Mouse (Mus musculus): ENCODE measurements around the gene Ang2.
"Not testable (repeated sequence)": the region's sequence is repeated elsewhere in the genome, so short reads cannot be mapped to it uniquely, and the experiment has no call there.

Gene Ang2

GRCm38 (mm10) chr14:51199098-51200023 is at the start of gene Ang2:
Gene Ang2, minus strand, starts transcription at chr14:51199148.
- DNase-seq: no peak

- no peak for DNase-seq
Measured at GRCm38 (mm10) chr14:51247736-51248135, 48.8 kb upstream of the Ang2 start.

GRCm38 (mm10) chr14:51240899-51241298 is 42.0 kb upstream of the Ang2 start:
- DNase-seq: peak; percentile 53

- DNase-seq: not testable (repeated sequence)
Measured at GRCm38 (mm10) chr14:51237488-51237887, 38.5 kb upstream of the Ang2 start.

- DNase-seq: not testable (repeated sequence)
Measured at GRCm38 (mm10) chr14:51229657-51230056, 30.7 kb upstream of the Ang2 start.

GRCm38 (mm10) chr14:51220075-51220474 is 21.1 kb upstream of the Ang2 start:
- DNase-seq: not testable (repeated sequence)

GRCm38 (mm10) chr14:51203115-51203514 is 4.2 kb upstream of the Ang2 start, which contains the start of gene Ear14:
Gene Ear14, plus strand, starts transcription at chr14:51203391.
- DNase-seq: peak; percentile 59

GRCm38 (mm10) chr14:51200466-51200865 is 1.5 kb upstream of the Ang2 start:
- no peak for DNase-seq

- peak; percentile 47 for DNase-seq
Measured at GRCm38 (mm10) chr14:51200054-51200453, 1.1 kb upstream of the Ang2 start.

- DNase-seq: no peak
Measured at GRCm38 (mm10) chr14:51195681-51196080, 3.3 kb downstream of the Ang2 start.

- DNase-seq: not testable (repeated sequence)
Measured at GRCm38 (mm10) chr14:51181051-51181450, 17.9 kb downstream of the Ang2 start.

GRCm38 (mm10) chr14:51173843-51174242 is 25.1 kb downstream of the Ang2 start:
- no peak for DNase-seq

GRCm38 (mm10) chr14:51172947-51173346 is 26.0 kb downstream of the Ang2 start:
- DNase-seq: peak; percentile 37

- DNase-seq: peak; percentile 28
Measured at GRCm38 (mm10) chr14:51172095-51172865, 26.7 kb downstream of the Ang2 start.

- no peak for DNase-seq
Measured at GRCm38 (mm10) chr14:51166068-51166467, 32.9 kb downstream of the Ang2 start.

GRCm38 (mm10) chr14:51165435-51165834 is 33.5 kb downstream of the Ang2 start:
- DNase-seq: no peak

- not testable (repeated sequence) for DNase-seq
Measured at GRCm38 (mm10) chr14:51163323-51163722, 35.6 kb downstream of the Ang2 start.

- peak; percentile 83 for DNase-seq
Measured at GRCm38 (mm10) chr14:51161976-51162375, 37.0 kb downstream of the Ang2 start, which contains the start of gene Rnase2b. Gene Rnase2b, plus strand, starts transcription at chr14:51162260.

GRCm38 (mm10) chr14:51157072-51157471 is 41.9 kb downstream of the Ang2 start:
- DNase-seq: no peak

- no peak for DNase-seq
Measured at GRCm38 (mm10) chr14:51156736-51157068, 42.2 kb downstream of the Ang2 start.

- no peak for DNase-seq
Measured at GRCm38 (mm10) chr14:51156056-51156735, 42.8 kb downstream of the Ang2 start.

- DNase-seq: no peak
Measured at GRCm38 (mm10) chr14:51152249-51152870, 46.6 kb downstream of the Ang2 start.

Measured in layer of hippocampus, adult 9-11 months (tissue).